Mouse (Mus musculus) T-cell, adult 2 months (primary cell): ENCODE measurements around the gene Prkag1.

ENCODE experiments used
- DNase-seq: peaks from one replicate; pipeline ENCODE4 v3.0.0; 2022; ENCODE audit warnings: low spot score

The Prkag1 gene

GRCm38 (mm10) chr15:98830736-98831683 lies at the start of gene Prkag1:
Gene Prkag1, minus strand, starts transcription at chr15:98831521.
- peak; percentile 99 for DNase-seq

GRCm38 (mm10) chr15:98877331-98877730 lies 46.0 kb upstream of the Prkag1 start:
- peak; percentile 71 for DNase-seq

GRCm38 (mm10) chr15:98871916-98872888 lies 40.9 kb upstream of the Prkag1 start:
- DNase-seq: peak; percentile 88

- DNase-seq: no peak
These were observed 40.0 kb upstream of the Prkag1 start, which contains the start of gene Kmt2d for GRCm38 (mm10) chr15:98871070-98871915. Gene Kmt2d, minus strand, starts transcription at chr15:98871204.

GRCm38 (mm10) chr15:98870179-98871069 lies 39.1 kb upstream of the Prkag1 start:
- DNase-seq: no peak

- peak; percentile 49 for DNase-seq
These were observed 38.2 kb upstream of the Prkag1 start for GRCm38 (mm10) chr15:98869342-98870178.

- no peak for DNase-seq
These were observed 37.2 kb upstream of the Prkag1 start for GRCm38 (mm10) chr15:98868346-98869063.

GRCm38 (mm10) chr15:98867321-98867720 lies 36.0 kb upstream of the Prkag1 start:
- peak; percentile 77 for DNase-seq

- DNase-seq: no peak
These were observed 35.2 kb upstream of the Prkag1 start for GRCm38 (mm10) chr15:98866501-98866900.

GRCm38 (mm10) chr15:98865771-98866170 lies 34.5 kb upstream of the Prkag1 start:
- no peak for DNase-seq

- no peak for DNase-seq
These were observed 33.6 kb upstream of the Prkag1 start for GRCm38 (mm10) chr15:98864951-98865350.

- DNase-seq: no peak
These were observed 32.2 kb upstream of the Prkag1 start for GRCm38 (mm10) chr15:98863451-98863958.

GRCm38 (mm10) chr15:98861701-98862410 lies 30.5 kb upstream of the Prkag1 start:
- no peak for DNase-seq

GRCm38 (mm10) chr15:98860921-98861320 lies 29.6 kb upstream of the Prkag1 start:
- DNase-seq: no peak

GRCm38 (mm10) chr15:98859319-98860043 lies 28.2 kb upstream of the Prkag1 start:
- DNase-seq: no peak

GRCm38 (mm10) chr15:98854214-98854613 lies 22.9 kb upstream of the Prkag1 start:
- no peak for DNase-seq
